Mouse (Mus musculus) lung, embryonic 14.5 days (tissue): Measurements from ENCODE around the gene Fibcd1. TPM values are rescaled to one million over a fixed set of nuclear protein-coding genes. Genes with fewer than 3 reads are reported as not detected.

Experiments used
- ATAC-seq: fragments of 200-750 bp; cut with Nextera tagmentation; 2 replicates; pipeline ENCODE4 v1.8.0; 2017; ENCODE audit warnings: mild to moderate bottlenecking, moderate TSS enrichment, moderate library complexity; ENCODE audit not compliant: insufficient read depth
- DNase-seq: peaks from one replicate; pipeline ENCODE4 v3.0.0-alpha.2; 2015
- H3K27ac ChIP-seq: fragments of 300-500 bp; sonication (generic); 2 replicates; pipeline ENCODE4 v1.5.1; 2014; ENCODE audit warnings: low read depth, mild to moderate bottlenecking, moderate library complexity
- H3K27me3 ChIP-seq: fragments of 300-500 bp; sonication (generic); 2 replicates; pipeline ENCODE4 v1.6.1; 2014; ENCODE audit warnings: low read length, control low read depth; ENCODE audit not compliant: insufficient read depth
- H3K36me3 ChIP-seq: fragments of 300-500 bp; sonication (generic); 2 replicates; pipeline ENCODE4 v1.6.1; 2014; ENCODE audit warnings: control low read depth; ENCODE audit not compliant: insufficient read depth
- H3K4me1 ChIP-seq: fragments of 300-500 bp; sonication (generic); 2 replicates; pipeline ENCODE4 v1.6.1; 2014; ENCODE audit warnings: antibody characterized with exemption, control low read depth; ENCODE audit not compliant: insufficient read depth
- H3K4me2 ChIP-seq: fragments of 300-500 bp; sonication (generic); 2 replicates; pipeline ENCODE4 v1.6.1; 2014; ENCODE audit warnings: mild to moderate bottlenecking
- H3K4me3 ChIP-seq: fragments of 300-500 bp; sonication (generic); 2 replicates; pipeline ENCODE4 v1.5.1; 2014; ENCODE audit warnings: low read depth, low read length
- H3K9ac ChIP-seq: fragments of 300-500 bp; sonication (generic); 2 replicates; pipeline ENCODE4 v1.6.1; 2014
- H3K9me3 ChIP-seq: fragments of 300-500 bp; sonication (generic); 2 replicates; pipeline ENCODE4 v1.6.1; 2016; ENCODE audit warnings: low read depth, low read length, control low read depth
- CTCF ChIP-seq: IDR thresholded peaks from 2 replicates; pipeline ENCODE4 v1.5.1; 2016; ENCODE audit warnings: antibody characterized with exemption, low read depth
- WGBS: fragments of 180-500 bp; shearing (Covaris S2); extraction: QIAGEN DNeasy Blood & Tissue Kit; methylation state at CpG from one replicate; pipeline ENCODE4 v1.1.7; 2014; 5-methylcytosine and 5-hydroxymethylcytosine counted together
- polyA plus RNA-seq: library from polyadenylated mRNA; unstranded; fragments of >200 nt; fragmentation: Nextera tagmentation; extraction: Ambion mirVana; gene quantifications from 2 replicates; pipeline ENCODE4 v1.2.1, GENCODE M21; 2014

Fibcd1 gene
- polyA plus RNA-seq, 1 experiment from 2014 or later, result 0.07 TPM

DNA sequence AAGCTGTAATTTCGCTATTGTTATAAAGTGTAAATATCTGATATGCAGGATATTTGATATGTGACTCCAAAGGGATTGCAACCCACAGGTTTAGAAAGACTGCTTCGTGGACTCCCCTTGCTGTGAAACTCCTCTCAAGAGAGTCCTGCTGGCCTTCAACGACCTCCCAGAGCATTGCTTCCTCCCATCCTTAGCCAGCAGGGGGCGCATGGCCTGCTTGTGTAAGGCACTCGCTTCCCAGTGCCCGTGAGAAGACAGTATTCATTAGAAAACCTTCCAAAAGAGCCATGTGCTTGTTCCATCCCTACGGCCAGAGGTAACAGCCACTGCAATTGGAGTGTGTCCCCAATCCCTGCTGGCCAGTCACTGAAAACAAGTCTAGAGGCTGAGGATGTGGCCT lies 58.8 kb downstream of the Fibcd1 start:
- 20% methylated on average over 7 of the region's 7 CpGs for WGBS
- Histone ChIP-seq H3K9me3 (no peaks in the 10 kb centered on the region), H3K4me2 (no peak overlapping the region), H3K4me3 (no peak overlapping the region), H3K9ac (no peak overlapping the region), H3K36me3 (peaks cover 95% of the 10 kb centered on the region), H3K27ac (no peak overlapping the region), H3K27me3 (no peaks in the 10 kb centered on the region), H3K4me1 (no peaks in the 10 kb centered on the region)
- ATAC-seq (0 out of 2 replicates have a peak, but pooled peaks have one; percentile 53), DNase-seq (peak; percentile 92)
- TF ChIP-seq CTCF, result peak; percentile 95

DNA sequence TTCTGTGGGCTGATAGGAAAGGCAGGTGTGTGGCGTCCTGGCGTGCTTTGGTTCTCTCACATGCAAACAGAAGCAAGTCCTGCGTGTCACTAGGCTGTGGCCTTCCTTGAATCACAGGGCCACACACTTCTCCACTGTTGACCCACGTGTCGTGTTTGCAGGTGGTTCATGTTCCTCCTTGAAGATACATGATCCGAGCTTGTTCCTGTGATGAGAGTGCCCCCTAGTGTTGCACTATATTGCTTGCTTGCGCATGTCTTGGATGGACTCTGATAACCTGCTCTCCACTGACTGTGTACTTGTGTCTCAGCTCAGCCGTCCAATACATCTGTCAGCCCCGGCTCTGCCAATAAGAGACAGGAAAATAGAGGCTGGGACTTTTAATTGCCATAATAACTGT lies 60.7 kb downstream of the Fibcd1 start:
- Histone ChIP-seq H3K9me3 (no peaks in the 10 kb centered on the region), H3K27me3 (no peaks in the 10 kb centered on the region), H3K4me1 (no peaks in the 10 kb centered on the region), H3K9ac (no peak overlapping the region), H3K36me3 (peaks cover 95% of the 10 kb centered on the region), H3K4me2 (no peak overlapping the region), H3K27ac (no peak overlapping the region), H3K4me3 (no peak overlapping the region)
- TF ChIP-seq CTCF, result peak; percentile 93
- 33% methylated on average over 9 of the region's 9 CpGs for WGBS
- ATAC-seq, result no peak
- DNase-seq, result peak; percentile 93

DNA sequence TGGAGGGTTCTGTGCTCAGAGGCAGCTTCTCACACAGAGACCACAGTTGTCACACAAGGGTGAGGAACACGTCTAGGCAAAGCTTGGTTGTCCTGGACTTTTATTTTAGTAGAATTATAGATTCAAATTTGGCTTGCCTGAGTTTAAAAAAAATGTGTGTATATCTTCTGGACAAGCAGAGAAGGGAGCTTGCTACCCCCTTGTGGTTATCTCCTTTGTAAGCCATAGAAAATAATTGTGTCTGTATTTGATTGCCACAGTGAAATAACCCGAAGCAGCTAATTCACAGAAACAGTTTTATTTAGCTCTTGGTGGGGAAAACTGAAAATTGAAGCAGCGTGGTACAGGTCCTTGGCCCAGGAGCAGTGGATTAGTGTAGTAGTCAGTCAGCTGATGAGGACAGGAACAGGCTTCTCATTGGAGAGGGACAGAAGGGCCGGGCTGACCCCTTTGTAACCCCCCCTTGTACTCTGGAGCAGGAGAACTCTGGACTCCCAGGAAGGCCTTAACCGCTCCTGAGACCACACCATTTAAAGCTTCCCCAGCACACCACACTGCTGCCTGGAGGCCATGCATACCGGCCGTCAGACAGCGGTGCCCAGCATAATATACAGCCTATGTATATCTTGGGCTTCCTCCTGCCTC lies 62.7 kb downstream of the Fibcd1 start:
- H3K4me1 ChIP-seq, result no peaks in the 10 kb centered on the region
- no peaks in the 10 kb centered on the region for H3K27me3 ChIP-seq
- ATAC-seq (no peak), DNase-seq (no peak)
- no peaks in the 10 kb centered on the region for H3K9me3 ChIP-seq
- no peak overlapping the region for H3K27ac ChIP-seq
- no peak for TF ChIP-seq CTCF
- H3K9ac ChIP-seq, result no peak overlapping the region
- WGBS, result 78% methylated on average over 8 of the region's 8 CpGs
- no peak overlapping the region for H3K4me2 ChIP-seq
- H3K36me3 ChIP-seq, result peaks cover 98% of the 10 kb centered on the region
- no peak overlapping the region for H3K4me3 ChIP-seq

DNA sequence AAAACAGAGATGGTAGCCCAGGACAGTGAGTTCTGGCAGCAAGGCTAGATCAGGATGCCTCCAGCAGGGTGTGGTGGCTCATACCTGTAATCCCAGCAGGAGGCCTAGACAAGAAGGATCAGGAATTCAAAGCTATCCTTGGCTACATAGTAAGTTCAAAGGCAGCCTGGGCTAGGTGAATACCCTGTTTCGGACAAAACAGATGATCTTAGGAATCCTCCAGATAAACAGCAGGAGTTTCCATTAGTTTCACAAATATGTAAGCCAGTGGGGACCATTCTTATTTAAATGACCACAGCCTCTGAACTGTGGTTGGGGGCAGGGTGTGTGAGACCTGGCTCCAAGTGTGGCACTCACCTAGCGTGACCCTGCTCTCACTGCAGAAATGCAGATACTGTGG lies 66.5 kb downstream of the Fibcd1 start:
- Histone ChIP-seq H3K4me1 (no peaks in the 10 kb centered on the region), H3K9me3 (no peaks in the 10 kb centered on the region)
- no peak for TF ChIP-seq CTCF

DNA sequence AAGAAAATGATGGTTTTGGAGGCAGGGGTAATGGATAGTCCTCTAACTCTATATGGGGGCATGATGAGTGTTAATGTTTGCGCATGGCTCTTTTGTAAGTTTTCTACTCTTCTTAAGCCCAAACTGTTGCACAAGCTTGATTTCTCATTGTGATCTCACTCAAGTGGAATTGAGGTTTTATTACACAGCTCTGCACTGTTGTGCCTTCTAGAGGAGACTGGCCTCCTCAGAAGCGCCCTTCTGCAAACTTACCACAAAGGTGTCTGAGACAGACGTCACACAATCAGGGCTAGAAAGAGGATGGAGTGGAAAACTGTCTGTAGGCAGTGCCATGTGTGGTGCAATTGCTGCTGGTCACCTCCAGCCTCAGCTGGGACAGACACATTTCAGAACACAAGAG lies 69.3 kb downstream of the Fibcd1 start:
- H3K4me1 ChIP-seq, result no peaks in the 10 kb centered on the region
- ATAC-seq (no peak), DNase-seq (no peak)
- TF ChIP-seq CTCF, result no peak
- H3K36me3 ChIP-seq, result peaks cover 46% of the 10 kb centered on the region
- no peak overlapping the region for H3K27ac ChIP-seq
- 88% methylated on average over 3 of the region's 3 CpGs for WGBS
- H3K4me2 ChIP-seq, result no peak overlapping the region
- no peak overlapping the region for H3K4me3 ChIP-seq
- no peaks in the 10 kb centered on the region for H3K27me3 ChIP-seq
- no peaks in the 10 kb centered on the region for H3K9me3 ChIP-seq
- no peak overlapping the region for H3K9ac ChIP-seq

More for the DNA sequence above, 66.5 kb downstream of the Fibcd1 start:
- no peaks in the 10 kb centered on the region for H3K27me3 ChIP-seq
- no peak for DNase-seq
- H3K9ac ChIP-seq, result no peak overlapping the region
- H3K4me3 ChIP-seq, result no peak overlapping the region
- peaks cover 74% of the 10 kb centered on the region for H3K36me3 ChIP-seq
- WGBS, result 83% methylated on average over 2 of the region's 2 CpGs
- no peak for ATAC-seq
- no peak overlapping the region for H3K27ac ChIP-seq
- no peak overlapping the region for H3K4me2 ChIP-seq

DNA sequence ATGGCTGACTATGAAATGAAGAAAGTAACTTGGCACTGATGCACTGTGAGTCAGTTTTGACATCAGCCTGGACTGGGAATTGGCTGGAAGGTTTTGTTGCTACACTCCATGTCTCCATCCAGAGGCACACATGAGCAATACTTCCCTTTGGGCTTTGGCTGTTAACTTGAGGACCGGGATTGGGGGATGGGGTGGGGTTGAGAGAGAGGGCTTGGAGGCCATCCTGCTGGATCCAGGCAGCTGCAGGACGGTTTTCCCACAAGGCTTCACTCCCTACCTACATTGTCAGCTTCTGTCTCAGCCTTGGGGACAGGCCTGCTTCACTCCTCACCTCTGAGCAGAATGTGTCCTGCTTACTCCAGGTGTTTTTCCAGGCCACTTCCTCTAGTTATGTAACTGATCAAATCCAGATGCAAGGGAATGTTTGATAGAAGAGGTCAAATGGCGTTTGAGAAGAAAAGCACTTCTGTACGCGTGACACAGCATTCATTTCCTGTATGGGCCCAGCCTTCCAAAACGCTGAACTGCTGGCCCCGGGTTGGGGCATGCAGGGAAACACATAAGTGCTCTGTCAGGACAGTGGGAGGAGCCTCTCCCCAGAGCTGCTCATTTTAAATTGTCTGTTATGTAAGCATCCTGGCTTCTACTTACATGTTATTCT lies 74.9 kb downstream of the Fibcd1 start:
- no peak overlapping the region for H3K4me3 ChIP-seq
- H3K4me1 ChIP-seq, result peaks cover 37% of the 10 kb centered on the region
- peak; percentile 85 for DNase-seq
- no peaks in the 10 kb centered on the region for H3K27me3 ChIP-seq
- peak overlapping the region; percentile 43 for H3K4me2 ChIP-seq
- TF ChIP-seq CTCF, result peak; percentile 14; the same call in 1 of the 2 replicates
- 5% methylated on average over 7 of the region's 7 CpGs for WGBS
- H3K36me3 ChIP-seq, result 0 out of 2 replicates have a peak, but pooled peaks cover 3% of the 10 kb centered on the region
- H3K27ac ChIP-seq, result peak overlapping the region; percentile 82
- H3K9me3 ChIP-seq, result no peaks in the 10 kb centered on the region
- no peak overlapping the region for H3K9ac ChIP-seq
- peak; percentile 82 for ATAC-seq

DNA sequence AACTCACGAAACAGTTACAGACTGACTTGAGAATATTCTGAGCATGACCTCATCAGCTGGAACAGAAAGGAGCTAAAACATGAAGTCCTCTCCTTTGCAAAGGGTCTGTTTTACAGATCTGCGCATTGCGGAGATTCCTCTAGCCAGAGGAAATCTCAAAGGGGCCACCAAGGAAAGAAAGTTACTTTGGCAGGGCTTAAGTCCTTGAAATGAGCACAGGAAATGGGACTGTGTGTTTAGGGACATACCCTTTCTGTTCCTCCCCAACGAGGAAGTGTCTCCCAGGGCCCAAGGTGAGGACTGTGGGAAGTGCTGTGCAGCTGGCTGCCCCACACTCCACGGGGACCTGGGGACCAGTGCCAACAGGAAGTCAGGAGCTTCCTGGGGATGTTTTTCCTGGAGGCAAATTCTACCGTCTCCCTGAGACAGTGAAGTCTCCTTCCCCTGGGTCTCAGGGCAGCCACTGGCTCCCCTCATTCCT lies 76.1 kb downstream of the Fibcd1 start:
- Histone ChIP-seq H3K27ac (peak overlapping the region; percentile 82), H3K4me2 (peak overlapping the region; percentile 43), H3K36me3 (0 out of 2 replicates have a peak, but pooled peaks cover 3% of the 10 kb centered on the region), H3K27me3 (no peaks in the 10 kb centered on the region), H3K4me1 (peaks cover 44% of the 10 kb centered on the region), H3K9ac (peak overlapping the region; percentile 30), H3K4me3 (no peak overlapping the region), H3K9me3 (no peaks in the 10 kb centered on the region)
- TF ChIP-seq CTCF, result no peak
- ATAC-seq (0 out of 2 replicates have a peak, but pooled peaks have one; percentile 18), DNase-seq (peak; percentile 62)
- 12% methylated on average over 6 of the region's 6 CpGs for WGBS
